Mouse (Mus musculus) hematopoietic multipotent progenitor cell, adult 10-12 weeks (in vitro differentiated cells): ENCODE data around the gene Sh2d3c. TPM values are rescaled to one million over a fixed set of nuclear protein-coding genes. Genes with fewer than 3 reads are reported as not detected.

Experiments used
- polyA plus RNA-seq: library from polyadenylated mRNA; stranded (reverse); fragments of >175 nt; gene quantifications from 2 replicates; pipeline ENCODE4 v1.2.3, GENCODE M21; 2012; ENCODE audit warnings: low replicate concordance

Gene Sh2d3c
- 153 and 217 TPM in 2 replicates for polyA plus RNA-seq

GRCm38 (mm10) chr2:32720681-32721229 is at the start of gene Sh2d3c:
Gene Sh2d3c, plus strand, starts transcription at chr2:32721055.

GRCm38 (mm10) chr2:32704021-32704421 is 16.8 kb upstream of the Sh2d3c start, which contains the start of gene Fpgs:
Gene Fpgs, minus strand, starts transcription at chr2:32704145.

GRCm38 (mm10) chr2:32712934-32713817 is 7.7 kb upstream of the Sh2d3c start, which contains the start of gene Cdk9:
Gene Cdk9, minus strand, starts transcription at chr2:32713076.

GRCm38 (mm10) chr2:32740916-32741272 is 20.0 kb downstream of the Sh2d3c start, which contains the start of gene 6330409D20Rik:
Gene 6330409D20Rik, minus strand, starts transcription at chr2:32741016.

GRCm38 (mm10) chr2:32757056-32757845 is 36.4 kb downstream of the Sh2d3c start, which contains the start of gene Tor2a:
Gene Tor2a, plus strand, starts transcription at chr2:32757234.

GRCm38 (mm10) chr2:32775359-32776074 is 54.7 kb downstream of the Sh2d3c start, which contains the start of the genes Ttc16 and Ptrh1:
Gene Ttc16, minus strand, starts transcription at chr2:32775633.
Gene Ptrh1, plus strand, starts transcription at chr2:32775786.

GRCm38 (mm10) chr2:32784048-32784681 is 63.3 kb downstream of the Sh2d3c start, which contains the start of gene Cfap157:
Gene Cfap157, minus strand, starts transcription at chr2:32784428.

Other genes starting within 250 kb of the Sh2d3c start
- 136 and 166 TPM in 2 replicates for gene Fam102a, start 185.7 kb upstream of the Sh2d3c start, polyA plus RNA-seq
- gene Dpm2, start 150.2 kb upstream of the Sh2d3c start, polyA plus RNA-seq: 11.0 and 11.9 TPM in 2 replicates
- 0.16 TPM in 1 of 2 replicates, not detected in the other for gene Pip5kl1, start 146.3 kb upstream of the Sh2d3c start, polyA plus RNA-seq
- gene 9430097D07Rik, start 145.4 kb upstream of the Sh2d3c start, polyA plus RNA-seq: not detected in 2 replicates
- 29.1 and 47.0 TPM in 2 replicates for gene St6galnac4, start 134.0 kb upstream of the Sh2d3c start, polyA plus RNA-seq
- gene St6galnac6, start 121.3 kb upstream of the Sh2d3c start, polyA plus RNA-seq: 15.4 and 20.9 TPM in 2 replicates
- 0.09 and 0.66 TPM in 2 replicates for gene Ak1, start 99.3 kb upstream of the Sh2d3c start, polyA plus RNA-seq
- 13.8 and 31.2 TPM in 2 replicates for gene Eng, start 74.5 kb upstream of the Sh2d3c start, polyA plus RNA-seq
- 47.2 and 135 TPM in 2 replicates for gene Fpgs, start 16.9 kb upstream of the Sh2d3c start, polyA plus RNA-seq
- gene Cdk9, start 8.0 kb upstream of the Sh2d3c start, polyA plus RNA-seq: 91.0 and 160 TPM in 2 replicates
- gene 6330409D20Rik, start 20.0 kb downstream of the Sh2d3c start, polyA plus RNA-seq: not detected in 2 replicates
- 61.8 and 69.6 TPM in 2 replicates for gene Tor2a, start 36.2 kb downstream of the Sh2d3c start, polyA plus RNA-seq
- 0.04 and 0.09 TPM in 2 replicates for gene Ttc16, start 54.6 kb downstream of the Sh2d3c start, polyA plus RNA-seq
- 2.4 and 6.0 TPM in 2 replicates for gene Ptrh1, start 54.7 kb downstream of the Sh2d3c start, polyA plus RNA-seq
- gene Cfap157, start 63.4 kb downstream of the Sh2d3c start, polyA plus RNA-seq: not detected in 2 replicates
- gene Stxbp1, start 126.2 kb downstream of the Sh2d3c start, polyA plus RNA-seq: 1.4 and 3.5 TPM in 2 replicates
- 10.9 and 38.1 TPM in 2 replicates for gene Fam129b, start 155.1 kb downstream of the Sh2d3c start, polyA plus RNA-seq
- 1,267 and 2,336 TPM in 2 replicates for gene Rpl12, start 240.5 kb downstream of the Sh2d3c start, polyA plus RNA-seq
- 12.7 and 17.3 TPM in 2 replicates for gene Lrsam1, start 240.6 kb downstream of the Sh2d3c start, polyA plus RNA-seq